Mouse (Mus musculus): ENCODE measurements at regions not wholly inside any gene's neighbourhood (a gene's known extent, or its start where the extent isn't known, plus 50 kb on each side); places are given as distances from the start of the nearest gene placed in this dataset.
A peak's percentile ranks its signal among the peaks of the same experiment; 100 is the strongest.

GRCm38 (mm10) chr10:118507630-118508029, 66.8 kb downstream of the Ifng start:
- no peak for TF ChIP-seq EP300 (IDR thresholded peaks at IDR 0.05; ENCODE audit: low read depth)
- peak; percentile 68 for TF ChIP-seq CTCF (IDR thresholded peaks at IDR 0.05; ENCODE audit: low read depth)
